Mouse (Mus musculus): ENCODE measurements around the gene Lkaaear1. TPM values are rescaled to one million over a fixed set of nuclear protein-coding genes. Genes with fewer than 3 reads are reported as not detected.
A peak's percentile ranks its signal among the peaks of the same experiment; 100 is the strongest.

The Lkaaear1 gene
- total RNA-seq, 1 experiment from 2014 or later: not detected

DNA sequence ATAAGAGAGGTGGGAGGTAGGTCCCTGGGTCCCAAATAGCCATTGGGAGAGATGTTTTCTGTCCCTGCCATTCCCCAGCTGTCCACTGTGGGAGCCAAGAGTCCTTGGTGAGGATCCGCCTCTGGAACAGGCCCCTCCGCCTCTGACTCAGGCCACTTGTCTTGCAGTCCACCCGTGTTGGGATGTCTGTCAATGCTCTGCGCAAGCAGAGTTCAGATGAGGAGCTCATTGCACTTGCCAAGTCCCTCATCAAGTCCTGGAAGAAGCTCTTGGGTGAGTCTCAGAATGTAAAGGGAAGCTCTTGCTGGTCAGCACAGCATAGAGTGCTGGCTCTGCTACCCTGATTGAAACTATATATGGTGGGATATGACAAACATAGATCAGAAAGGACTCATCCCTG lies 14.9 kb downstream of the Lkaaear1 start:
- no peak for DNase-seq

DNA sequence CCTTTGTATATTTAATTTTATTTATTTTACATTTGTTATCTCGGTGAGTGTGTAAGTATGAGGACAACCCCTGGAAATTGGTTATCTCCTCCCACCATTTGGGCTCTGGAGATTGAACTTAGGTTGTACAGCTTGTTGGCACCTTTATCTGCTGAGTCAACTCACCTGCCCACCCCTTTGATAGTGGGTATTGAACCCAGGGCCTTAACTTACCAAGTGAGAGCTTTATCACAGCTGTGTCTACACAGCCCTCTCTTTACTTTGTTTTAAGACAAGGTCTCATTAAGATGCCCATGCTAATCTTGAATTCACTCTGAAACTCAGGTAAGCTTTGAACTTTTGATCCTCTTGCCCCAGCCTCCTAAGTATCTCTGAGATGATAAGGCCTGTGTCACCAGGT lies 16.3 kb downstream of the Lkaaear1 start:
- no peak for DNase-seq

DNA sequence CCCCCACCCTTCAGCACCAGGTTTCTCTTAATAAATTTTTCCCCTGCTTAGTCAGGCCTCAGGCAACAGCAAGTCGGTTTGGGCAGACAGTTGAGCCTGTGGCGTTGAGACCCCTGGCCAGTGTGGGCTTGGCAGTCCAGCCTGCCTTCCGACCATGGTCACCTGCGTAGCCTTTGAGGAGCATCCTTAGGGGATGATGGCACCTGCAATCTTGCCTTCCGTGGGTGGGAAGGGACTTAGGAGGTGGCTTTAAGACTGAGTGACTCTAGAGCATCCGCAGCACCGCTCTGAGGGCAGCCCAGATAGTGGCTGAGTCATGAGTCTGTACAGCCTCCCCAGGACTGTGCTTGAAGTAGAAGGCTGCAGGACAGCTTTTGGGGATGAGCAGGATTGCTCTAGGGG lies 17.5 kb downstream of the Lkaaear1 start:
- DNase-seq: no peak

DNA sequence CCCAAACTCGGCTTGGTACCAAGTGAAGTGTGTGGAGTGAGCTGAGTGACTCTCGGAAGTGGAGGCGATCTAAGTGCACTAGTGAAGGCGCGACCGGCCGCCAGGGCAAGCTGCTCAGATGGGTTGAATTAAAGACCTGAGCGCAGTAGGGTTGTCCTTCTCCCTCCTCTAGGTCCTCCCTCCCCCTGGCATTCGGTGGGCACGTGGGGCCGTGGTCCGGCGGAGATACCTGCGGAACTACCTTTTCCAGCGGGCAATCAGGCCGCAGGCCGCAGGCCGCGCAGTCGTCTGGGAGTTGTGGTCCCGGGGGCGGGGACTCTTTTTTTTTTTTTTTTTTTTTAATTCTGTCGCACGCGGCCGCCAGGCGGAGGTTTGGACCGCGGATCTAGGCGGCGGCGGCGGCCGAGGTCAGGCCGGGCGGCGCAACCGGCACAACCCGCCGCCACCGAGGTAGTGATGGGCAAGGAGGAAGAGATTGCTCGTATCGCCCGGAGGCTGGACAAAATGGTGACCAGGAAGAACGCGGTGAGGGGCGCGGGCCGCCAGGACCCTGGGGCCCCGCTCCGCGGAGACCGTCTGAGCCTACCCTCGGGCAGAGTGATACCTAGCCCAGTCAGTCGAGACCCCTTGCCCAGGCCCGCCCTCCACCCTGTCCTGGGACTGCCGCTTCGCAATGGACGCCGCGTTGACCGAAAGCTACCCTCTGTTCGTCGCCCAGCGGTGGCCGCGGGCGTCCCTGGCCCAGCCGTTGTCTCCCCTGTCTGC lies 18.1 kb downstream of the Lkaaear1 start, which contains the start of gene Tcea2:
Gene Tcea2, plus strand, starts transcription at position 360 of the 765 bp plus-strand sequence.
- peak; percentile 70 for DNase-seq

DNA sequence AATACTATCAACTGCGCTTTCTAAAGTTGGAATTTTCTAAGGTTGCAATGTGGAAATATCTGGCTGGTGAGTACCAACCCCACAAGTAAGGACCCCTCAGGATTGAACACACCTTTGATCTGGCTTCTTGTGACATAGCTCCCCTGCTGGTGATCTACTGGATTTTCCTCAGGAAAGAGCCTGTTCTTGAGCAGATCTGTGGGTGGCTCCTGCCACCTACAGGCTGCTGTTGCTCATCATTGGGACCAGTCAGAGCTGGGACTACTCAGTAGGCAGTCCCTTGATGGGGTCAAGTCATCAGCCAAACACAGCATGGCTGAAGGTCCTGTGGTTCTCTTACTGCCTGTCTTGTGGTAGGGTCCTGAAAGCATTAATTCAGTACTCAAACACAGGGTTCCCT lies 19.5 kb downstream of the Lkaaear1 start:
- DNase-seq: peak; percentile 66

DNA sequence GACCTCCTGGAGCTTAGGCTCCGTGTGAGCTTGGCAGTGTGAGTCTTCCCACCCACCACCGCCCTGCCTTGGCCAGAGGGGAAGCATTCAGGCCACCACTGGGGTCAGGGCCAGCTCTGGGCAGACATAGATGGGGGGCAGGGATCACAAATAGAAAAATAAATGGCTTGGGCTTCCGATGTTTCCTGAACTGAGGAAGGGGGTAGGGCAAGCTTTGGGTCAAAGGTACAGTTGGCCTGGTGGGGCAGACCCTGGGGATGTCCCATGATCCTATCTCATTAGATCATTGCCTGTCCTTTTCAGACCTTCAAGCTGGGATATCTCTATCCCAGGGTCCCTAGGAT lies 20.5 kb downstream of the Lkaaear1 start:
- DNase-seq: no peak

DNA sequence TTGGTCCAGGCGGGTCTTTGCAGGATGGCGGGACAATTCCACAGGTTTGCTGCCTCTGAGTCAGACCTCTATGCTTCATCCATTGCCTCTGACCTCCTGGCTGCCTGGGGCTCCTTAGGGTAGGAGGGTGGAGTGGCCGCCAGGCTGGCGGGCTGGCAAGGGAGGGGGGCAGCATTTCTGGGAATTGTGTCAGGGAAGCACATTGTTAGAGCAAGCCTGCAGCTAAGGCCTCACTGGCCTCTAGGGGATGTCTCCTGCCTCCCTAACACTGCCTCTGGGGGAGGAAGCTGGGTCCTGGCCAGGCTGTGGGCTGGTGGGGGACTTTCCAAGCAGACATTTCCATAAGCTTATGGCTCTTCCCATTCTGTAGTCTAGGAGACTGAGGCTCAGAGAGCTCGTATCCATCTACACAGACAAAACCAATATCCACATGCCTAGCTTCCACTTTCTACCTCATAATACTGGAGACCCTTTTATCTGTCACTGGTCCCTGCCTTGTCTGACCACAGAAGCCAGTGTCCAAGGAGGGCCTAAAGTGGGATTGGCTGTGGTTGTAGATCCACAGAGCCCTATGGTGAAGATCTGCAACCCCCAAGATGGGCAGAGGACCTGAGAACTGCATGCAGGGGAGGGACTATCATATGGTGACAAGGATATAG lies 21.0 kb downstream of the Lkaaear1 start:
- peak; percentile 33 for DNase-seq

DNA sequence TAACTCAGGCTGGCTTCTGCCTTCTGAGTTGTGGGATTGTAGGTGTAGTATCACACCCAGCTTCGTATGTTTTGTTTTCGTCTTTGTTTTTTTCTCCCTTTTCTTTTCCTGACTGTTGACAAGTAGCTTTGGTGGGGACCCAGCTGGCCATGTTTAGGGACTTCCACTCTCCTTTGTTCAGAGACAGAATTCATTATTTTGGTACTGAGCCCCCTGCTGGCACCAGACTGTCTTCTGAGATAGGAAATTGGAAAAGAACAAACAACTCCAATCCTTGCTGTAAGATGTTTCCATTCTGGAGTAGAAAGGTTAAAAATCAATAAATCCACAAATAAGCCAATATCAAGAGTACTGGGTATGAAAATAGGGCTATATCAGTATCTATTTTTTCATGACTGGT lies 21.8 kb downstream of the Lkaaear1 start:
- DNase-seq: no peak

DNA sequence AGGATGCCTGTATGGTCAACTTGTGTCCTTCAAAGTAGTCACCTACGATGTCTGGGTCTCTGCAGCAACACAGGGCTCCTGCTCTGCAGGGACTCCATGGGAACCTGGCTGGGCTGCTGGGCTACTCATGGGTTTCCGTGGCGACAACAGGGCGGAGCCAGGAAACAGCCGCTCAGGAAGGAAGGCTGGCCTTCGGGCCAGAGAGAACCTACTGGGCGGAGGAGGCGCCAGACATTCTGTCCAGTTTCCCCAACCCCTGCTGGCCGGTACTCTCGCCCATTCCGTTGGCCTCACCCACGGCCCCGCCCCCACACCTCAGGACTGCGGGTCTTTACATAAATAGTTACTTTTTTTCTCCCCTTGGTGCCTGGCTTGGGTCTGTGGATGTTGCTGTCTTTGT lies 22.8 kb downstream of the Lkaaear1 start:
- peak; percentile 73 for DNase-seq

DNA sequence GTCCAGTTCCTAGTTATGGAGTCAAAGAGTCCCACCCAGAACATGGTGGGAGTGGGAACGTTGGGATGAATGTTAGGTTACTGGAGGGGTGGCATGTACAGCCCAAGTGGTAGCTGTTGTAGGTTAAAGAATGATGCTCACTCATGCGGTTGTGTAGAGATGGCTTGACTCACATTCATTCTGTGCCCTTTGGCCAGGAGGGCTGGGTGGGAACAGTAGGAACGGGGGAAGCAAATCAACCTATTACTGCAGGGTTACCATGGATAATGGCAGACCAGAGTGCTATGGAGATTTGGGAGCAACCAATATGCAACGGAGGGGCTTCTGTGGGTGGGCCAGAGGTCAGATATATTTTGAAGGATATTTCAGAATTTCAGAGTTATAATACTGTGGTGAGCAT lies 23.3 kb downstream of the Lkaaear1 start:
- no peak for DNase-seq

DNA sequence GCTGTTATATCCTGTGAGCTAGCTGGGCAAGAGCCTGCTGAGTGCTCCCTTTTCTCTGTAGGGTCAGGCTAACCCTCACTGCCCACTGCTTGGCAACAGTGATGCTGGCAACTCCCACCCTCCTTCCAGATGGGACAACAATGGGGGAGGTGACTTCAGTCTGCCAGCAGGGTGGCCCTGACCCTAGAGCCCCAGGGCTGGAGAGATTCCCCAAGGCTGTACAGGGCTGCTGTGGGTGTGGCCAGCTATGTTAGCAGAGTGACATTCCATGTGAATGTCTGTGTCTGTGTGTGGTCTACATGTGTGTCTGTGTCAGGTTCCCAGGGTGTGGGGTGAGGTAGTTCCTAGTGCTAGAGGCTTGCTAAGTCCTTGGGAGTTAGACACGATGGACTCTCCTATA lies 24.7 kb downstream of the Lkaaear1 start:
- peak; percentile 26 for DNase-seq

DNA sequence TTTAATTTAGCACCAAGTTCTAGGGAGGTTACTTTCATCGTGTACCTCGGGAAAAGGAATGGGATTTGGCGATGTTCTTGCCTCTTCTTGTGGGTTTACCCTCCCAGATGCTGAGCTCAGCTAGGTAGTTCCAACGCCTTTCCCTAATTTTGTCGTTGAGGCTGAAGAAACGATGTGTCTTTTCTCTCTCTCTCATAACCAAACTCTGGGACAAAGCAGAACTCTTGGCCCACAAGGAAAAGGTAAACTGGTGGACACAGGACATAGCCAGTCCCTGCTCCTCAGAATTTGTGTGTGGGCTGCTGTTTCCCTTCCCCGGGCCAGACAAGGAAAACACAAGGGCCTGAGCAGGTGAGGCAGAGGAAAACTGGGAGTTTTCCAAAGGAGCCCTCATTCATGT lies 26.3 kb downstream of the Lkaaear1 start:
- no peak for DNase-seq

DNA sequence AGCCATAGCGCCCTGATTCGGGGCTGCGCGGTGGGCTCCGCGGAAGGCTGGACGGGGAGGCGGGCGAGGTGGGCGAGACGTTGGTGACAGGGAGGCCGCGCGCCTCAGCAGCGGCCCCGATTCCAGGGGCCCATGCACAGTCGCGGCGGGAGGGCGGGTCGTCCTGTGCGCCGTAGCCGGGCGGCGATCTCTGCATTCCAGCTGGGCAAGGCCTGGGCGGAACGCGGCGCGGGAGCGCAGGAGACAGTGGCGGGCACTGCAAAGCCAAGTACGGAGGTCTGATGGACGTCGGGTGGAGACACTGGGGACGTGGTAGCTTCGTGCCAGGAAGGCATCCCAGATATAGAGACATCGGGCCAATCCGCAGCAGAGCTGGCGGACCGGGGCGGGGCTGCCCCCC lies 26.9 kb downstream of the Lkaaear1 start, which contains the start of gene Sox18:
Gene Sox18, minus strand, starts transcription at position 315 of the 400 bp plus-strand sequence.
- peak; percentile 65 for DNase-seq

DNA sequence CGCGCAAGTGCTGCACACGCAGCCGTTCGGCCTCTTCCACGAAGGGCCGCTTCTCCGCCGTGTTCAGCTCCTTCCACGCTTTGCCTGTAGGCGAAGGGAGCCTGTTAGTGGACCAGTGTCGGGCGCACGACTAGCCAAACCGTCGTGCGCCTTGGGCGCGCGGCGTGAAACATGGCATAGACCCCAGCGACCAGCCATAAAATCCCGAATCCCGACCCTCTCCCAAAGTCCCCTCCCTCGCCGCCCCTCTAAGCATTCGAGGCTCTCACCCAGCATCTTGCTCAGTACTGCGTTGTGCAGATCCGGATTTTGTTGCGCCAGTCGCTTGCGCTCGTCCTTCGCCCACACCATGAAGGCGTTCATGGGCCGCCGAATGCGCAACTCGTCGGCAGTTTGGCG lies 27.3 kb downstream of the Lkaaear1 start:
- DNase-seq: no peak

DNA sequence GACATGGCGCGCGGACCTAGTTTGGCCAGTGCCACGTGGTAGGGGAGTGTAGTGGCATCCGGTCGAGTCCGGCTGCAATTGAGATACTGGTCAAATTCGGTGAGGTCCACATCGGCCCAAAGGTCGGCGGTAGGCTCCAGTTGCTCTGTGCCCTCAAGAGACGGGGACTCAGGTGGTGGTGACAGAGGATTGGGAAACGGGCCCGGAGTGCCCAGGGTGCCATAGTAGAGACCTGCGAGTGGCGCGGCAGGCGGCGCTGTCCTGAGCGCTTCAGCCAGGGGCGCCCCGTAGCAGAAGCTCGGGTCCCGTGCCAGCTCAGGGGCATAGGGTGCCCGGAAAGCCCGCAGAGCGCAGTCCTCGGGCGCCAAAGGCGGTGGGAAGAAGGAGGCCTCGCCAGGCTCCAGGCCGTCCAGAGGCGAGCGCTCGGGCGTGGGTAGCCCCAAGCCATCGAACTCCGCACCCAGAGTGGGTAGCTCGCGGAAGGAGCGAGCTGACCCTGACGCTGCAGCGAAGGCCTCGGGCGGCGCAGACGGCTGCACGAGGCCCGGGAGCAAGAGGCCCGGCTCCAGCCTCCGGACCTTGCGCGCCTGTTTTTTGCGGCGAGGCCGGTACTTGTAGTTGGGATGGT lies 27.8 kb downstream of the Lkaaear1 start:
- DNase-seq: peak; percentile 22

DNA sequence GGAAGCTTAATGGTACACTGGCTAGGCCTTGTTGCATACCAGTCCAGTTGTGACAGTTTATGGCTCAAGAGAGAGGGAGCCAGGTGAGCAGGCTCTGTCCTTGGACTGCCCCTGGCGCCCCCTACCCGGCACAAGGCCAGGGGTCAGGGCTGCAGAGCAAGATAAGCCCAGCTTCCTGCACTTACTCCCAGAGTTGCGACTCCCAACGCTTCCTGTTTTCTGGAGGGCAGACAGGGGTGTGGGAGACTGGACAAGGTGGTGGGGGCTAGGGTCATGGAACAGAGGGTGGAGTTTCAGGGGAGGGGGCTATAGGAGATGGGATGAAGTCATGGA lies 35.0 kb downstream of the Lkaaear1 start:
- DNase-seq: peak; percentile 70

DNA sequence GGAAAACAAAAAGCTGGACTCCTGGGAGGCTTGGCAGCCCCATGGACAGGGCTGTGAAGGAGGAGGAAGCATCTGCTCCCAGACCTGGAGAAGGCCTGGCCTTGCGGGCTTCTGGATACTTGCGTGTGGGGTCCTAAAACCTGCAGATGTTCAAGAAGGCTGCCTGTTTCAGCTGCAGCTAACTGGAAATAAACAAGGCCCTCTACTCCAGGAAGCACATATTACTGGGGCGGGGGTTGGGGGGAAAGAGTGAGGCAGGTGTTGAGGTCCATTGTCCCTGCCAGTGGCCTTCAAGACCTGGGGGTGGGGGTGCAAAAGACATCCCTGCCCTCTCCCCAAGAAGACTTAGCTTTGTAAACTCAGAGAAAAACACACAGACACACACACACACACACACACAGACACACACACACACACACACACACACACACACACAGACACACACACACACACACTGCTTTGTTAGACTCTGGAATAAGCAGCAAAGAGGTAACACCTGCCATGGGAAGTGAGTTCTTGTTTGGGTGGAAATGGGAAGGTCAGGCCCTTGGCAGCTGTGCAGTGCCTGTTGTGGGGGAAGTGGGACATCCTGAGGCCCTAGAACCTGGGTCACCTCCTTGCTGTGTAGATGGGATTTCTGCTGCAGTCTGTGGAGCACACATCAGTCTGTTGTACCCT lies 35.5 kb downstream of the Lkaaear1 start:
- no peak for DNase-seq

DNA sequence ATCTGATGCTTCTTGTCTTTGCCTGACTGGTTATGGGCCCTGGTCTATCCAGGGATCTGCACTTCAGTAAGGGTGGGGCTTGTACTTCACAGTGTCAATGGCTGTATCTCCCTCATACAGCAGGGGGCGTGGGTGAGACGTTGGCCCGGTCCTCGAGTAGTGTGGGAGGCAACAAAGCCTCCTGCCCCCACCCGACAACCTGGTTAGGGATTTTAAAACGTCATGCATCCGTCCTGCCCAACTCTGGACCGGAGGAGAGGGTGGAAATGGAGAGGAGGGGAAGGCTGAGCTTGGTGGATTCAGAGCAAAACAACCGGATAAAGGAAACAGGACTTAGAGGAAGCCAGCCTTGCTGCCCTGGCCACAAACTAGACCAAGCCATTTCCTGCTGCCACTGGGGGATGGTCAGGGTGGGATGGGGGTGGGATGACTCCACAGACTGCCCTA lies 38.6 kb downstream of the Lkaaear1 start:
- peak; percentile 80 for DNase-seq

DNA sequence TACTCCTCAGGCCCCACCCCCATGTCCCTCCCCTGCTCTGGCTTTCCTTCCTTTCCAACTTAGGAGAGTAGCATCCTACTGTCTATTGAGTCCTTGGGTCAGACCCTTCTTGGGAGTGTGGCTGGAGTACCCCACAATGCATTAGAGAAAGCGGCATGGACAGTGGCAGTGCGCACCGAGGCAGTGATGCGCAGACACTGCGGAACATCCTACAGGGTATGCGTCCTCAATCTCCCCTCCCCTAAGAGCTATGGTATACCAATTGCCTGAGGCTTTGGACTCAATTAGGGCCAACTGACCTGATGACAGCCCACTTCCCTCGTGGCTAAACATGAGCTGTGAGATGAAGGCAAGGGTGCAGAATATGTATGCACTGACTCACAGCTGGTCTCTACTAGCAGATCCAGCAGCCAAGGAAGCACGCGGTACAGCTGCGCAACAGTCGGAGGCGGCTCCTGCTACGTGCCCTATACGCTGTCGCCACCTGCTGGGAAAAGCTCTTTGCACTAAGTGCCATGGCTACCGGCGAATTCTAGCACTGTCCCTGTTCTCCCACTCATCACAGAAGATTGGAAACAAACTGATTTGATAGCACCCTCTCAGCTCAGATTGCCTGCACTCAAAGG lies 39.2 kb downstream of the Lkaaear1 start:
- peak; percentile 69 for DNase-seq

DNA sequence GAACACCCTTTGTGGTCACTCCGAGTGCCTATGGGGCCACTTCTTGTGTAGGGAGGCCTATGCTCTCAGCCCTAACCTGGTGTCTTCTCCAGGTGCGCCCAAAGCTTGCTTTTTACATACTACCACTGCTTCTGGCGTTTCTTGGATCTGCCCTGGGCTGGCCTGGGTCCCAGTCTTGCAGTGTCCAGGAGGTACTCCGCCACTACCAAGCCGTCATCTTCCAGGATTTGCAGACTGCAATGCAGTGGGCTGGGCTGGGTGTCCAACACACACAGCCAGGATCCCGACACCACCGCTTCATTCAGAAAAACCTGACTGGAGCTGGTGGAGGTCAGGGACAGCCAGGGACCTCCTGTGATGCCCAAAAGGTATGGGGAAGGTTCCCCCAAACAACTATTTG lies 39.7 kb downstream of the Lkaaear1 start:
- DNase-seq: no peak

DNA sequence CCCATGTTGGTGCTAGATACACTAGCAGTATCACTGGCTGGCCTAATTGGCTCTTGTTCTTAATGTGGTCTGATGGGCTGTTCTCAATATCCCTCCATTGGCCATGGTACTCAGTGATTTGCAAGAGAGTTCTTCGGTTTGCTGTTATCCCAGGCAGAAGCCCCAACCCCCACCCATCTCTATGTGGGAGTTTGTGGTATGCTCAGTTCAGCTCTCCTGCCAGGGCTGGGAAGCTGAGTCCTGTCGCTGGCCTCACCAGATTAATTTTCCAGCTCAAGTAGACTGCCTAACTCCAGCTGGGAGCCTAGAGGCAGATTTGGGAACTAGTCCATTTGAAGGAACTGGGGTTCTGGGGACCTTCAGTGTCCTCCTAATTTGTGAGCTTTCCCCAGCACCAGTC lies 40.8 kb downstream of the Lkaaear1 start:
- no peak for DNase-seq

DNA sequence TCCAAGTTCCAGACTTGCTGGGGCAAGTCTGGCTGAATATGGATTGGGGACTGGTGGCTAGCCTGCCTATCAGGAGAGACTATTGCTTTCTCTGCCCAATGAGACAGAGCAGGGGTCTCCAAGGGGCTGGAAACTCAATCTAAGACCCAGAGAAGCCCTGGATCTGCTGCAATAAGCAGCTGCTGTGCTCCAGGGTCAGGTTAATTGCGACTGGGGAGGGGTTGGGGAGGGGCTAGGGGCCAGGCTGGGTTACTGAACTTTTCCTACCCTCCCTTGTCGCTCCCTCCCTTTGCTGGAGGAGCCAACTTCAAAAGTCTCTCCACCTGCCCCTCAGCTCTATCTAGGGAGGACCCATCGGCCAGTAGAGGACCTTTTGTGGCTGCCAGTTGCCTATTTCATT lies 41.5 kb downstream of the Lkaaear1 start, which contains the start of gene Gm29797:
Gene Gm29797, plus strand, starts transcription at position 301 of the 400 bp plus-strand sequence.
- DNase-seq: no peak

Measured in adrenal gland, postnatal 25 days (tissue).